Mouse (Mus musculus) hindbrain, embryonic 14.5 days (tissue): Measurements from ENCODE around the gene Col4a3bp. TPM values are rescaled to one million over a fixed set of nuclear protein-coding genes. Genes with fewer than 3 reads are reported as not detected.

Experiments used
- ATAC-seq: fragments of 200-750 bp; cut with Nextera tagmentation; 2 replicates; pipeline ENCODE4 v1.8.0; 2017; ENCODE audit warnings: moderate number of reproducible peaks, mild to moderate bottlenecking, moderate TSS enrichment, moderate library complexity; ENCODE audit not compliant: low FRiP score
- DNase-seq: peaks from one replicate; pipeline ENCODE4 v3.0.0-alpha.2; 2015; ENCODE audit warnings: low spot score
- H3K27ac ChIP-seq: fragments of 300-500 bp; sonication (generic); 2 replicates; pipeline ENCODE4 v1.5.1; 2014; ENCODE audit warnings: mild to moderate bottlenecking, moderate library complexity
- H3K27me3 ChIP-seq: fragments of 300-500 bp; sonication (generic); 2 replicates; pipeline ENCODE4 v1.6.1; 2014; ENCODE audit warnings: mild to moderate bottlenecking, low read length, mixed read lengths; ENCODE audit not compliant: control insufficient read depth, insufficient read depth
- H3K36me3 ChIP-seq: fragments of 300-500 bp; sonication (generic); replicated peaks from 2 replicates; pipeline ENCODE4 v1.6.1; 2014; ENCODE audit not compliant: control insufficient read depth, insufficient read depth
- H3K4me1 ChIP-seq: fragments of 300-500 bp; sonication (generic); replicated peaks from 2 replicates; pipeline ENCODE4 v1.6.1; 2014; ENCODE audit warnings: antibody characterized with exemption, low read length, mixed read lengths; ENCODE audit not compliant: control insufficient read depth, insufficient read depth
- H3K4me2 ChIP-seq: fragments of 300-500 bp; sonication (generic); replicated peaks from 2 replicates; pipeline ENCODE4 v1.6.1; 2014; ENCODE audit warnings: mild to moderate bottlenecking, moderate library complexity
- H3K4me3 ChIP-seq: fragments of 300-500 bp; sonication (generic); replicated peaks from 2 replicates; pipeline ENCODE4 v1.5.1; 2014; ENCODE audit warnings: mild to moderate bottlenecking, low read length
- H3K9ac ChIP-seq: fragments of 300-500 bp; sonication (generic); 2 replicates; pipeline ENCODE4 v1.6.1; 2014
- H3K9me3 ChIP-seq: fragments of 300-500 bp; sonication (generic); 2 replicates; pipeline ENCODE4 v1.6.1; 2016; ENCODE audit warnings: low read length; ENCODE audit not compliant: control insufficient read depth
- WGBS: fragments of 180-500 bp; shearing (Covaris S2); extraction: QIAGEN DNeasy Blood & Tissue Kit; methylation state at CpG from one replicate; pipeline ENCODE4 v1.1.7; 2014; 5-methylcytosine and 5-hydroxymethylcytosine counted together
- polyA plus RNA-seq: library from polyadenylated mRNA; unstranded; fragments of >200 nt; fragmentation: Nextera tagmentation; extraction: Ambion mirVana; gene quantifications from 2 replicates; pipeline ENCODE4 v1.2.1, GENCODE M21; 2014

The Col4a3bp gene
- polyA plus RNA-seq, 1 experiment from 2014 or later, result 10.5 TPM

DNA sequence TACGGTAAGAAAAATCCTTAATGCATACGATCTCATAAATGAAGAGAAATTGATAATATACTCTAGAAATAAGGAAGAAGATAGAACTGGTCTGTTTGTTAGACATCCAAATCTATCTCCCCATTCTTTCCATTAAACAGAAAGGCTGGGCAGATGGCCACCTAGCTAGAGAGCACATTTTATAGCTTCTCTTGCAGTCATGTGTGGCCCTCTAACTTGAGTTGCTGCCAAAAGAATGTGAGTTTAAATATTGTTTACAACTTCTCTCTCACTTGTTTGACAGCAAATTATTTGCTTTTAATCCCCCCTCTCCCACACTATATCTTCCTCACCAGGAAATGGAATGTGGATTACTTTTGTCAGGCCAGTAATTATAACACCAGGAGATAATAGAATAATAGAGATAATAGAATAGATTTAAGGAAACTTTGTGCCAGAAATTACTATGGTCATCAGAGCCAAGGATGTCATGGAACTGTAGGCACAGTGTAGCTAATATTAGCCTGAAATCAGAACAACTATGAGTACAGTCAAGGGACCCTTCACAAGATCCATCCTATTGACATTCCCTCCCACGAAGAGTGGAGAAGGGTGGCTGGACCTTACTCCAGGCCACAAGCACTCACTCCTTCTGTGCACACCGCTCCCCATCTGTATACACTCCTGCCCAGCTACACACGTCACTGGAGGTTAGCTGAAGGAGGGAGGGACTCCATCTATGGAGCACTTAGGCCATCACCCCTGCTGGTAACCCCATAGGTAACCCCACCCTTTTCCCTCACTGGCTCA, 28.1 kb upstream of the Col4a3bp start:
- H3K27ac ChIP-seq, result no peak overlapping the region
- DNase-seq (no peak), ATAC-seq (no peak)
- no peak overlapping the region for H3K4me2 ChIP-seq
- no peak overlapping the region for H3K4me3 ChIP-seq
- H3K9me3 ChIP-seq, result no peaks in the 10 kb centered on the region
- H3K36me3 ChIP-seq, result no peaks in the 10 kb centered on the region; the same call in 1 of the 2 replicates
- WGBS, result 88% methylated on average over 5 of the region's 5 CpGs
- H3K9ac ChIP-seq, result no peak overlapping the region
- H3K27me3 ChIP-seq, result no peaks in the 10 kb centered on the region
- no peaks in the 10 kb centered on the region for H3K4me1 ChIP-seq

GRCm38 (mm10) chr13:96516249-96516648, 26.2 kb upstream of the Col4a3bp start:
- Histone ChIP-seq H3K4me2 (no peak overlapping the region), H3K9me3 (no peaks in the 10 kb centered on the region), H3K36me3 (no peaks in the 10 kb centered on the region; the same call in 1 of the 2 replicates), H3K27ac (no peak overlapping the region), H3K9ac (no peak overlapping the region), H3K4me1 (no peaks in the 10 kb centered on the region), H3K27me3 (no peaks in the 10 kb centered on the region), H3K4me3 (no peak overlapping the region)
- ATAC-seq (no peak), DNase-seq (no peak)
- 96% methylated on average over 9 of the region's 9 CpGs for WGBS

- no peak overlapping the region for H3K9ac ChIP-seq
- no peaks in the 10 kb centered on the region; the same call in 1 of the 2 replicates for H3K36me3 ChIP-seq
- H3K4me1 ChIP-seq, result no peaks in the 10 kb centered on the region
- no peak for ATAC-seq
- 89% methylated on average over 2 of the region's 2 CpGs for WGBS
- H3K4me3 ChIP-seq, result no peak overlapping the region
- no peaks in the 10 kb centered on the region for H3K27me3 ChIP-seq
- DNase-seq, result no peak
- no peaks in the 10 kb centered on the region for H3K9me3 ChIP-seq
- H3K4me2 ChIP-seq, result no peak overlapping the region
- no peak overlapping the region for H3K27ac ChIP-seq
These were observed 25.1 kb upstream of the Col4a3bp start for GRCm38 (mm10) chr13:96517335-96517734.

DNA sequence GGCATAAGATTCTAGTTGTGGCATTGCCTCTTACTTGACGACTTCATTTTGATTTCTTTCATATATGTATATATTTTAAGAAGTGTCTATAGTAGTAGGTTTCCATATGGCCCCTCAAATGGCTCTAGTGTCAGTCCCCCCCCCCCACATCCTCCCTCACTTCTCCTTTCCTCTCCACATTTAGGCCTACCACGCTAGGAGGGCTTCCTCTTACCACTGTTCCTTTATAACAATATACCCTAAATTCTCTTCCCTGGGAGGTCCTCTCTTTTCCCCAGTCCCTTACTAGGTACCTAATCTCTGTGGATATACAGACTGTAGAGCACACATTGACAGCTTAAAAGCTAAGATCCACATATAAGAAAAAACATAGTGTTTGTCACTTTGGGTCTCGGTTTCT, 21.1 kb upstream of the Col4a3bp start:
- no peak for ATAC-seq

GRCm38 (mm10) chr13:96527022-96527421, 15.4 kb upstream of the Col4a3bp start:
- 96% methylated on average over 3 of the region's 3 CpGs for WGBS
- H3K4me3 ChIP-seq, result no peak overlapping the region
- no peak overlapping the region for H3K4me2 ChIP-seq
- no peak overlapping the region for H3K27ac ChIP-seq
- DNase-seq, result no peak
- H3K4me1 ChIP-seq, result no peaks in the 10 kb centered on the region
- H3K9ac ChIP-seq, result no peak overlapping the region
- ATAC-seq, result no peak
- H3K36me3 ChIP-seq, result no peaks in the 10 kb centered on the region
- peaks cover 7% of the 10 kb centered on the region; the same call in 1 of the 2 replicates for H3K9me3 ChIP-seq
- no peaks in the 10 kb centered on the region for H3K27me3 ChIP-seq

More for the DNA sequence above, 21.1 kb upstream of the Col4a3bp start:
- no peak for DNase-seq
- Histone ChIP-seq H3K27ac (no peak overlapping the region), H3K27me3 (no peaks in the 10 kb centered on the region), H3K4me1 (no peaks in the 10 kb centered on the region), H3K9ac (no peak overlapping the region), H3K4me2 (no peak overlapping the region), H3K9me3 (no peaks in the 10 kb centered on the region), H3K36me3 (no peaks in the 10 kb centered on the region; the same call in 1 of the 2 replicates), H3K4me3 (no peak overlapping the region)
- 91% methylated on average over 3 of the region's 3 CpGs for WGBS

- Histone ChIP-seq H3K27ac (no peak overlapping the region), H3K9me3 (peaks cover 7% of the 10 kb centered on the region; the same call in 1 of the 2 replicates), H3K4me3 (no peak overlapping the region), H3K9ac (no peak overlapping the region), H3K4me2 (no peak overlapping the region), H3K4me1 (no peaks in the 10 kb centered on the region), H3K27me3 (no peaks in the 10 kb centered on the region), H3K36me3 (no peaks in the 10 kb centered on the region)
- WGBS, result 93% methylated on average over 11 of the region's 11 CpGs
- no peak for ATAC-seq
- DNase-seq, result no peak
These were observed 14.6 kb upstream of the Col4a3bp start for GRCm38 (mm10) chr13:96527856-96528255.

DNA sequence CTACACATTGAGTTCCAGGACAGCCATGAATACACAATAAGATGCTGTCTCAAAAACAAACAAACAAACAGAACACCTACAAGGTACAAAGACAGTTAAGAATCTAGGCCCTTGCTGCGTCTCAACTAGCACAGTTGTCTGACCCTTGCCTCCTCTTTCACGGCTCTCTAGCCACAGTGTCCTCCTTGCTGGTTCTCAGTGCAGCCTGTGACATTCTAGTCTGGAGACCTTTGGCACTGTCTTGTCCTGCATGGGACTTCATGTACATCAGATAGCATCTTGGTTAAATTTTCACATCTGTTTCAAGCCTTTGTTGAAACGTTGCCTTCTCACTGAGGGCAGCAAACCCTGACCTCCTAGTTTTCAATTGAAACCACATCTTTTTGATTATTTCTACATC, 13.6 kb upstream of the Col4a3bp start:
- Histone ChIP-seq H3K27me3 (no peaks in the 10 kb centered on the region), H3K4me2 (no peak overlapping the region), H3K9me3 (peaks cover 7% of the 10 kb centered on the region; the same call in 1 of the 2 replicates), H3K9ac (no peak overlapping the region), H3K4me1 (no peaks in the 10 kb centered on the region), H3K36me3 (no peaks in the 10 kb centered on the region), H3K27ac (no peak overlapping the region), H3K4me3 (no peak overlapping the region)
- DNase-seq (no peak), ATAC-seq (no peak)
- 95% methylated on average over 3 of the region's 3 CpGs for WGBS

DNA sequence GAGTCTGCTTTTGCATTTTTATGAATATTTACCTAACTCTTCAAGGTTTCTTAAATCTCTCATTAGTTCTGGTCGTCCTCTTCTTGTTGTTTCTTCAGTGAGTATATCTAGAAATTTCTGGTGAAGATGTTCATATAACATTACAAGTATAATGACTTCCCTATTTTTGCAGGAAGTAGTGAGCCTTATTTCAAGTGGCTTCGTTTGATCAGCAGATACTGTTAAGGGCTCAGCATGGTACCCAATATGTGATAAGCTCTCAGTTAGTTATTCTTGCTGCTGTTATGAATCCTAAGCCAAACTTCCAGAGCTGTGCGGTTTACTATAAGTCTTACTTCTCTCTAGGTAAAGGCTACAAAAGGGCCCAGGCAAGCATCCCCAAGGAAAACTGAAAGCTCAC, 12.9 kb upstream of the Col4a3bp start:
- WGBS, result 95% methylated on average over 3 of the region's 3 CpGs
- DNase-seq (no peak), ATAC-seq (no peak)
- Histone ChIP-seq H3K9me3 (peaks cover 7% of the 10 kb centered on the region; the same call in 1 of the 2 replicates), H3K27me3 (no peaks in the 10 kb centered on the region), H3K4me3 (no peak overlapping the region), H3K27ac (no peak overlapping the region), H3K4me1 (no peaks in the 10 kb centered on the region), H3K9ac (no peak overlapping the region), H3K4me2 (no peak overlapping the region), H3K36me3 (no peaks in the 10 kb centered on the region)

DNA sequence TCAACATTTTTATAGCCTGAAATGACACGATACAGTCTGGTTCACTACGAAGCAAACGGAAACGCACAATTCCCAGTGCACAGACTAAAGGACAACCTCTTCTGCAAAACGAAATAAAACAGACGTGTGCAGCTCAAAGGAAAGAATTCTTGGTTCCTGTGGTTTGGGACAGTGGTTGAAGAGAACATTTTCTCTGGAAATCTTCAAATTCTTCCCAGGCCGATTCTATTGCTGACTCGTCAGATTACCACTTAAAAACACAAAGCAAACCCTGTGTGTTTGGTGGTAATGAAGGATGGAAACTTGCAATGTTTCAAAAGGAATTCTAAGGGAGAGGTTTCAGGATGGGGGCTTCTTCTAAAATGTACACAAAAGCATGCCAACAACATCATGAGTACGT, 12.4 kb upstream of the Col4a3bp start:
- DNase-seq (no peak), ATAC-seq (no peak)
- no peaks in the 10 kb centered on the region for H3K27me3 ChIP-seq
- H3K9me3 ChIP-seq, result peaks cover 7% of the 10 kb centered on the region; the same call in 1 of the 2 replicates
- no peaks in the 10 kb centered on the region for H3K4me1 ChIP-seq
- H3K27ac ChIP-seq, result no peak overlapping the region
- no peak overlapping the region for H3K4me2 ChIP-seq
- H3K9ac ChIP-seq, result no peak overlapping the region
- H3K36me3 ChIP-seq, result no peaks in the 10 kb centered on the region
- 97% methylated on average over 9 of the region's 9 CpGs for WGBS
- no peak overlapping the region for H3K4me3 ChIP-seq
